Mouse (Mus musculus): ENCODE measurements around the gene Zmiz1. TPM values are rescaled to one million over a fixed set of nuclear protein-coding genes. Genes with fewer than 3 reads are reported as not detected.
A peak's percentile ranks its signal among the peaks of the same experiment; 100 is the strongest.

The Zmiz1 gene
- polyA plus RNA-seq, 1 experiment = 0.68 TPM

GRCm38 (mm10) chr14:25482404-25482803 lies 23.4 kb downstream of the Zmiz1 start:
- Histone ChIP-seq H3K27me3 (ENCODE audit: control insufficient read depth) (no peaks in the 10 kb centered on the region), H3K4me1 (ENCODE audit: control insufficient read depth) (peaks cover 83% of the 10 kb centered on the region), H3K4me3 (replicated peaks) (peak overlapping the region; percentile 66), H3K36me3 (ENCODE audit: control insufficient read depth) (peaks cover 11% of the 10 kb centered on the region), H3K9me3 (ENCODE audit: control insufficient read depth, low read length) (no peaks in the 10 kb centered on the region)
- TF ChIP-seq TAL1 (IDR thresholded peaks at IDR 0.05; ENCODE audit: low read length) = no peak
- no peak for TF ChIP-seq GATA1 (IDR thresholded peaks at IDR 0.05; ENCODE audit: low read length)

- Histone ChIP-seq H3K36me3 (ENCODE audit: control insufficient read depth) (peaks cover 15% of the 10 kb centered on the region), H3K4me1 (ENCODE audit: control insufficient read depth) (peaks cover 92% of the 10 kb centered on the region), H3K27me3 (ENCODE audit: control insufficient read depth) (no peaks in the 10 kb centered on the region), H3K9me3 (ENCODE audit: control insufficient read depth, low read length) (no peaks in the 10 kb centered on the region), H3K4me3 (replicated peaks) (peak overlapping the region; percentile 66)
- no peak for TF ChIP-seq GATA1 (IDR thresholded peaks at IDR 0.05; ENCODE audit: low read length)
- TF ChIP-seq TAL1 (IDR thresholded peaks at IDR 0.05; ENCODE audit: low read length) = no peak
These were observed 24.3 kb downstream of the Zmiz1 start for GRCm38 (mm10) chr14:25483285-25483684.

GRCm38 (mm10) chr14:25484049-25484448 lies 25.1 kb downstream of the Zmiz1 start:
- no peak overlapping the region for H3K4me3 ChIP-seq (replicated peaks)
- no peak for TF ChIP-seq TAL1 (IDR thresholded peaks at IDR 0.05; ENCODE audit: low read length)
- TF ChIP-seq GATA1 (IDR thresholded peaks at IDR 0.05; ENCODE audit: low read length) = no peak
- no peaks in the 10 kb centered on the region for H3K9me3 ChIP-seq (ENCODE audit: control insufficient read depth, low read length)
- H3K27me3 ChIP-seq (ENCODE audit: control insufficient read depth) = no peaks in the 10 kb centered on the region
- H3K4me1 ChIP-seq (ENCODE audit: control insufficient read depth) = peaks cover 95% of the 10 kb centered on the region
- peaks cover 12% of the 10 kb centered on the region for H3K36me3 ChIP-seq (ENCODE audit: control insufficient read depth)

GRCm38 (mm10) chr14:25486220-25486619 lies 27.2 kb downstream of the Zmiz1 start:
- no peak for TF ChIP-seq GATA1 (IDR thresholded peaks at IDR 0.05; ENCODE audit: low read length)
- Histone ChIP-seq H3K4me3 (replicated peaks) (no peak overlapping the region), H3K9me3 (ENCODE audit: control insufficient read depth, low read length) (no peaks in the 10 kb centered on the region), H3K4me1 (ENCODE audit: control insufficient read depth) (peaks cover 95% of the 10 kb centered on the region), H3K36me3 (ENCODE audit: control insufficient read depth) (peaks cover 14% of the 10 kb centered on the region), H3K27me3 (ENCODE audit: control insufficient read depth) (no peaks in the 10 kb centered on the region)

- Histone ChIP-seq H3K27me3 (ENCODE audit: control insufficient read depth) (no peaks in the 10 kb centered on the region), H3K9me3 (ENCODE audit: control insufficient read depth, low read length) (no peaks in the 10 kb centered on the region), H3K36me3 (ENCODE audit: control insufficient read depth) (peaks cover 14% of the 10 kb centered on the region), H3K4me1 (ENCODE audit: control insufficient read depth) (peaks cover 95% of the 10 kb centered on the region), H3K4me3 (replicated peaks) (no peak overlapping the region)
- no peak for TF ChIP-seq TAL1 (IDR thresholded peaks at IDR 0.05; ENCODE audit: low read length)
- TF ChIP-seq GATA1 (IDR thresholded peaks at IDR 0.05; ENCODE audit: low read length) = no peak
These were observed 27.9 kb downstream of the Zmiz1 start for GRCm38 (mm10) chr14:25486742-25487469.

- Histone ChIP-seq H3K4me3 (replicated peaks) (no peak overlapping the region), H3K9me3 (ENCODE audit: control insufficient read depth, low read length) (no peaks in the 10 kb centered on the region), H3K27me3 (ENCODE audit: control insufficient read depth) (no peaks in the 10 kb centered on the region), H3K36me3 (ENCODE audit: control insufficient read depth) (peaks cover 14% of the 10 kb centered on the region), H3K4me1 (ENCODE audit: control insufficient read depth) (peaks cover 95% of the 10 kb centered on the region)
- TF ChIP-seq GATA1 (IDR thresholded peaks at IDR 0.05; ENCODE audit: low read length) = no peak
- no peak for TF ChIP-seq TAL1 (IDR thresholded peaks at IDR 0.05; ENCODE audit: low read length)
These were observed 28.5 kb downstream of the Zmiz1 start for GRCm38 (mm10) chr14:25487470-25487955.

- Histone ChIP-seq H3K4me3 (replicated peaks) (no peak overlapping the region), H3K27me3 (ENCODE audit: control insufficient read depth) (no peaks in the 10 kb centered on the region), H3K4me1 (ENCODE audit: control insufficient read depth) (peaks cover 95% of the 10 kb centered on the region), H3K9me3 (ENCODE audit: control insufficient read depth, low read length) (no peaks in the 10 kb centered on the region), H3K36me3 (ENCODE audit: control insufficient read depth) (peaks cover 12% of the 10 kb centered on the region)
- TF ChIP-seq TAL1 (IDR thresholded peaks at IDR 0.05; ENCODE audit: low read length) = no peak
- TF ChIP-seq GATA1 (IDR thresholded peaks at IDR 0.05; ENCODE audit: low read length) = no peak
These were observed 29.2 kb downstream of the Zmiz1 start for GRCm38 (mm10) chr14:25488097-25488613.

GRCm38 (mm10) chr14:25489336-25490078 lies 30.5 kb downstream of the Zmiz1 start:
- no peak overlapping the region for H3K4me3 ChIP-seq (replicated peaks)
- H3K4me1 ChIP-seq (ENCODE audit: control insufficient read depth) = peaks cover 95% of the 10 kb centered on the region
- no peaks in the 10 kb centered on the region for H3K9me3 ChIP-seq (ENCODE audit: control insufficient read depth, low read length)
- no peaks in the 10 kb centered on the region for H3K27me3 ChIP-seq (ENCODE audit: control insufficient read depth)
- no peak for TF ChIP-seq TAL1 (IDR thresholded peaks at IDR 0.05; ENCODE audit: low read length)
- no peak for TF ChIP-seq GATA1 (IDR thresholded peaks at IDR 0.05; ENCODE audit: low read length)
- peaks cover 17% of the 10 kb centered on the region for H3K36me3 ChIP-seq (ENCODE audit: control insufficient read depth)

- Histone ChIP-seq H3K9me3 (ENCODE audit: control insufficient read depth, low read length) (no peaks in the 10 kb centered on the region), H3K4me1 (ENCODE audit: control insufficient read depth) (peaks cover 92% of the 10 kb centered on the region), H3K36me3 (ENCODE audit: control insufficient read depth) (peaks cover 17% of the 10 kb centered on the region), H3K27me3 (ENCODE audit: control insufficient read depth) (no peaks in the 10 kb centered on the region), H3K4me3 (replicated peaks) (no peak overlapping the region)
- no peak for TF ChIP-seq GATA1 (IDR thresholded peaks at IDR 0.05; ENCODE audit: low read length)
- no peak for TF ChIP-seq TAL1 (IDR thresholded peaks at IDR 0.05; ENCODE audit: low read length)
These were observed 33.0 kb downstream of the Zmiz1 start for GRCm38 (mm10) chr14:25491961-25492360.
